ENCODE assay signal across 8 mouse cellular contexts in genomic region chr2:32394973-32395372, GRCm38 (mm10). TPM values are rescaled to one million over a fixed set of nuclear protein-coding genes. Genes with fewer than 3 reads are reported as not detected.
DNase-seq lines count a peak whose midpoint lies in the region; ATAC-seq lines count a peak whose summit lies in the region.

No protein-coding gene starts in this region.

- H3K4me2 ChIP-seq in intestine, embryonic 16.5 days (ENCODE audit: low read depth, low read length) = peak overlapping the region; percentile 82
- H3K4me2 ChIP-seq in lung, embryonic 16.5 days (ENCODE audit: low read depth, low read length) = peak overlapping the region; percentile 97

- no peaks in the 10 kb centered on the region for H3K36me3 ChIP-seq in intestine, embryonic 16.5 days (ENCODE audit: control insufficient read depth, insufficient read depth, low read length)
- H3K36me3 ChIP-seq in lung, embryonic 16.5 days (ENCODE audit: control insufficient read depth, insufficient read depth, low read length) = no peaks in the 10 kb centered on the region

- peak; percentile 64 for DNase-seq in kidney, adult 9 months
- no peak for DNase-seq in kidney, adult 18-20 months
- peak; percentile 68 for DNase-seq in NIH3T3 (ENCODE audit: low read depth)
- DNase-seq in spleen, postnatal 4 days (ENCODE audit: low spot score in 2 of 2) = peak; percentile 59 to 76
- DNase-seq in layer of hippocampus, adult 11-12 months (ENCODE audit: low spot score) = no peak

- H3K9ac ChIP-seq in intestine, embryonic 16.5 days (ENCODE audit: low read depth, low read length) = peak overlapping the region; percentile 80
- H3K9ac ChIP-seq in lung, embryonic 16.5 days (ENCODE audit: low read length) = peak overlapping the region; percentile 77

- ATAC-seq in erythroid progenitor cell, adult 5-6 weeks (replicated peaks; ENCODE audit: low FRiP score, poor library complexity, severe bottlenecking) = peak; percentile 23
- no peak for ATAC-seq in intestine, embryonic 16.5 days
- no peak for ATAC-seq in lung, embryonic 16.5 days (ENCODE audit: low read depth)

- no peaks in the 10 kb centered on the region for H3K27me3 ChIP-seq in intestine, embryonic 16.5 days (replicated peaks; ENCODE audit: control insufficient read depth, insufficient read depth, low read length)
- no peaks in the 10 kb centered on the region for H3K27me3 ChIP-seq in lung, embryonic 16.5 days (ENCODE audit: control insufficient read depth, insufficient read depth, low read depth, low read length)

- no peaks in the 10 kb centered on the region for H3K9me3 ChIP-seq in intestine, embryonic 16.5 days (ENCODE audit: control insufficient read depth, low read length)
- no peaks in the 10 kb centered on the region for H3K9me3 ChIP-seq in lung, embryonic 16.5 days (ENCODE audit: control insufficient read depth, low read length)

- peaks cover 11% of the 10 kb centered on the region for H3K4me1 ChIP-seq in intestine, embryonic 16.5 days (ENCODE audit: control insufficient read depth, insufficient read depth, low read length)
- H3K4me1 ChIP-seq in lung, embryonic 16.5 days (replicated peaks; ENCODE audit: control insufficient read depth, insufficient read depth, low read length) = peaks cover 13% of the 10 kb centered on the region

- H3K27ac ChIP-seq in intestine, embryonic 16.5 days (ENCODE audit: low read length) = peak overlapping the region; percentile 95
- peak overlapping the region; percentile 96 for H3K27ac ChIP-seq in lung, embryonic 16.5 days (ENCODE audit: low read length)

- WGBS in intestine, embryonic 16.5 days = 3% methylated on average over 8 of the region's 8 CpGs
- WGBS in lung, embryonic 16.5 days = 2% methylated on average over 8 of the region's 8 CpGs

- H3K4me3 ChIP-seq in intestine, embryonic 16.5 days (ENCODE audit: low read length) = peak overlapping the region; percentile 72
- H3K4me3 ChIP-seq in lung, embryonic 16.5 days (ENCODE audit: low read length) = peak overlapping the region; percentile 70

RNA-seq across cellular contexts. Expression of gene Ptges2, which starts 0.7 kb away (rescaled TPM):
- total RNA-seq in erythroid progenitor cell, adult 5-6 weeks (2015; ENCODE audit: low replicate concordance) = 0.42 and 0.72 TPM in 2 replicates
- 0.51 TPM in 1 of 2 replicates, not detected in the other for total RNA-seq in erythroid progenitor cell, adult 5-6 weeks (2017; ENCODE audit: low replicate concordance)
- 49.1 and 49.8 TPM in 2 replicates for polyA plus RNA-seq in intestine, embryonic 16.5 days (2015; fragmentation: Nextera tagmentation; extraction: Ambion mirVana)
- polyA plus RNA-seq in lung, embryonic 16.5 days (2015; fragmentation: Nextera tagmentation; extraction: Ambion mirVana) = 20.6 and 23.9 TPM in 2 replicates

RNA-seq across cellular contexts. Expression of gene Lcn2, which starts 6.9 kb away (rescaled TPM):
- total RNA-seq in erythroid progenitor cell, adult 5-6 weeks (2015; ENCODE audit: low replicate concordance) = 1,234 and 1,375 TPM in 2 replicates
- 165 and 167 TPM in 2 replicates for total RNA-seq in erythroid progenitor cell, adult 5-6 weeks (2017; ENCODE audit: low replicate concordance)
- 2.2 and 4.2 TPM in 2 replicates for polyA plus RNA-seq in intestine, embryonic 16.5 days (2015; fragmentation: Nextera tagmentation; extraction: Ambion mirVana)
- 1.8 and 5.6 TPM in 2 replicates for polyA plus RNA-seq in lung, embryonic 16.5 days (2015; fragmentation: Nextera tagmentation; extraction: Ambion mirVana)

RNA-seq across cellular contexts. Expression of gene 1110008P14Rik, which starts 13.2 kb away (rescaled TPM):
- 5.8 and 7.5 TPM in 2 replicates for total RNA-seq in erythroid progenitor cell, adult 5-6 weeks (2015; ENCODE audit: low replicate concordance)
- total RNA-seq in erythroid progenitor cell, adult 5-6 weeks (2017; ENCODE audit: low replicate concordance) = 3.7 and 7.2 TPM in 2 replicates
- 44.2 and 45.8 TPM in 2 replicates for polyA plus RNA-seq in intestine, embryonic 16.5 days (2015; fragmentation: Nextera tagmentation; extraction: Ambion mirVana)
- polyA plus RNA-seq in lung, embryonic 16.5 days (2015; fragmentation: Nextera tagmentation; extraction: Ambion mirVana) = 34.0 and 36.4 TPM in 2 replicates

RNA-seq across cellular contexts. Expression of gene Dnm1, which starts 41.8 kb away (rescaled TPM):
- not detected in 2 replicates for total RNA-seq in erythroid progenitor cell, adult 5-6 weeks (2015; ENCODE audit: low replicate concordance)
- not detected in 2 replicates for total RNA-seq in erythroid progenitor cell, adult 5-6 weeks (2017; ENCODE audit: low replicate concordance)
- polyA plus RNA-seq in intestine, embryonic 16.5 days (2015; fragmentation: Nextera tagmentation; extraction: Ambion mirVana) = 11.8 and 12.5 TPM in 2 replicates
- polyA plus RNA-seq in lung, embryonic 16.5 days (2015; fragmentation: Nextera tagmentation; extraction: Ambion mirVana) = 5.7 and 5.9 TPM in 2 replicates

RNA-seq across cellular contexts. Expression of gene Ciz1, which starts 42.8 kb away (rescaled TPM):
- 65.4 and 90.1 TPM in 2 replicates for total RNA-seq in erythroid progenitor cell, adult 5-6 weeks (2015; ENCODE audit: low replicate concordance)
- 77.5 and 131 TPM in 2 replicates for total RNA-seq in erythroid progenitor cell, adult 5-6 weeks (2017; ENCODE audit: low replicate concordance)
- polyA plus RNA-seq in intestine, embryonic 16.5 days (2015; fragmentation: Nextera tagmentation; extraction: Ambion mirVana) = 47.1 and 51.4 TPM in 2 replicates
- polyA plus RNA-seq in lung, embryonic 16.5 days (2015; fragmentation: Nextera tagmentation; extraction: Ambion mirVana) = 46.1 and 50.7 TPM in 2 replicates

Comparison
In these comparisons a context has a peak if more than half of its experiments do, and no peak if none do; other contexts are left out.
1. DNase-seq: peak in kidney, adult 9 months (single experiment), NIH3T3 (single experiment) and spleen, postnatal 4 days (2 of 2); none in kidney, adult 18-20 months (single experiment) and layer of hippocampus, adult 11-12 months (single experiment).